Mouse (Mus musculus) neural tube, embryonic 11.5 days (tissue): ENCODE results near the gene Rnf183. TPM values are rescaled to one million over a fixed set of nuclear protein-coding genes. Genes with fewer than 3 reads are reported as not detected.
A peak's percentile ranks its signal among the peaks of the same experiment; 100 is the strongest.
"Not testable (repeated sequence)": the region's sequence is repeated elsewhere in the genome, so short reads cannot be mapped to it uniquely, and the experiment has no call there.

Experiments
- ATAC-seq: fragments of 200-750 bp; cut with Nextera tagmentation; 2 replicates; pipeline ENCODE4 v1.8.0; 2017; ENCODE audit warnings: moderate number of reproducible peaks, mild to moderate bottlenecking, moderate TSS enrichment, moderate library complexity; ENCODE audit not compliant: insufficient read depth, low FRiP score, low TSS enrichment
- DNase-seq: peaks from one replicate; pipeline ENCODE4 v3.0.0-alpha.2; 2015; ENCODE audit warnings: low spot score
- H3K27ac ChIP-seq: fragments of 300-500 bp; sonication (generic); 2 replicates; pipeline ENCODE4 v1.5.1; 2014; ENCODE audit warnings: low read depth, mild to moderate bottlenecking, low read length
- H3K27me3 ChIP-seq: fragments of 300-500 bp; sonication (generic); 2 replicates; pipeline ENCODE4 v1.6.1; 2014; ENCODE audit warnings: mild to moderate bottlenecking, low read length, mixed read lengths; ENCODE audit not compliant: control insufficient read depth, insufficient read depth
- H3K36me3 ChIP-seq: fragments of 300-500 bp; sonication (generic); 2 replicates; pipeline ENCODE4 v1.6.1; 2014; ENCODE audit warnings: mild to moderate bottlenecking, low read length, moderate library complexity, mixed read lengths; ENCODE audit not compliant: control insufficient read depth, insufficient read depth
- H3K4me1 ChIP-seq: fragments of 300-500 bp; sonication (generic); 2 replicates; pipeline ENCODE4 v1.6.1; 2014; ENCODE audit warnings: low read length, mixed read lengths; ENCODE audit not compliant: control insufficient read depth, insufficient read depth
- H3K4me2 ChIP-seq: fragments of 300-500 bp; sonication (generic); 2 replicates; pipeline ENCODE4 v1.6.1; 2014; ENCODE audit warnings: low read depth, mild to moderate bottlenecking, moderate library complexity
- H3K4me3 ChIP-seq: fragments of 300-500 bp; sonication (generic); 2 replicates; pipeline ENCODE4 v1.5.1; 2014; ENCODE audit warnings: low read depth, low read length
- H3K9ac ChIP-seq: fragments of 300-500 bp; sonication (generic); 2 replicates; pipeline ENCODE4 v1.6.1; 2014; ENCODE audit warnings: mild to moderate bottlenecking, low read length
- H3K9me3 ChIP-seq: fragments of 300-500 bp; sonication (generic); 2 replicates; pipeline ENCODE4 v1.6.1; 2016; ENCODE audit warnings: low read length; ENCODE audit not compliant: control insufficient read depth
- WGBS: fragments of 180-500 bp; shearing (Covaris S2); extraction: QIAGEN DNeasy Blood & Tissue Kit; methylation state at CpG from one replicate; pipeline ENCODE4 v1.1.7; 2014; 5-methylcytosine and 5-hydroxymethylcytosine counted together
- polyA plus RNA-seq: library from polyadenylated mRNA; unstranded; fragments of >200 nt; fragmentation: Nextera tagmentation; extraction: Ambion mirVana; gene quantifications from 2 replicates; pipeline ENCODE4 v1.2.1, GENCODE M21; 2014

Rnf183 gene
- not detected in 2 replicates for polyA plus RNA-seq

- no peak within 1 kb of the TSS for H3K4me3 ChIP-seq
- H3K9ac ChIP-seq, result no peak within 1 kb of the TSS
- ATAC-seq, result no peak
- H3K27me3 ChIP-seq, result no peaks in the 10 kb centered on the region
- no peak within 1 kb of the TSS for H3K27ac ChIP-seq
- H3K4me2 ChIP-seq, result no peak within 1 kb of the TSS
- WGBS, result 85% methylated on average over 6 of the region's 6 CpGs
- DNase-seq, result no peak
- H3K9me3 ChIP-seq, result no peaks in the 10 kb centered on the region
- H3K36me3 ChIP-seq, result no peaks in the 10 kb centered on the region
- H3K4me1 ChIP-seq, result no peaks in the 10 kb centered on the region
These were observed at the start of gene Rnf183 for GRCm38 (mm10) chr4:62435081-62435480. Gene Rnf183 (minus strand): TSS chr4:62435252.

GRCm38 (mm10) chr4:62480709-62481605 lies 45.9 kb upstream of the Rnf183 start:
- peaks cover 4% of the 10 kb centered on the region; the same call in 1 of the 2 replicates for H3K4me1 ChIP-seq
- no peak overlapping the region for H3K9ac ChIP-seq
- no peak for DNase-seq
- H3K4me3 ChIP-seq, result no peak overlapping the region
- no peaks in the 10 kb centered on the region for H3K36me3 ChIP-seq
- no peak for ATAC-seq
- peaks cover 15% of the 10 kb centered on the region for H3K27me3 ChIP-seq
- H3K4me2 ChIP-seq, result no peak overlapping the region
- no peaks in the 10 kb centered on the region for H3K9me3 ChIP-seq
- 55% methylated on average over 10 of the region's 10 CpGs for WGBS
- no peak overlapping the region for H3K27ac ChIP-seq

- no peak within 1 kb of the TSS for H3K9ac ChIP-seq
- WGBS, result 2% methylated on average over 47 of the region's 71 CpGs
- peaks cover 4% of the 10 kb centered on the region; the same call in 1 of the 2 replicates for H3K4me1 ChIP-seq
- H3K27me3 ChIP-seq, result peaks cover 15% of the 10 kb centered on the region
- no peaks in the 10 kb centered on the region for H3K9me3 ChIP-seq
- peak; percentile 38; the same call in 1 of the 2 replicates for ATAC-seq
- peak within 1 kb of the TSS; percentile 42 for H3K4me3 ChIP-seq
- no peak within 1 kb of the TSS for H3K27ac ChIP-seq
- H3K36me3 ChIP-seq, result no peaks in the 10 kb centered on the region
- DNase-seq, result peak; percentile 22
- H3K4me2 ChIP-seq, result peak within 1 kb of the TSS; percentile 69
These were observed 45.1 kb upstream of the Rnf183 start, which contains the start of gene Bspry for GRCm38 (mm10) chr4:62479937-62480708. Gene Bspry (plus strand): TSS chr4:62480053.

- H3K9me3 ChIP-seq, DNase-seq, ATAC-seq, H3K9ac ChIP-seq, H3K36me3 ChIP-seq, H3K27ac ChIP-seq, H3K4me1 ChIP-seq: not testable (repeated sequence)
- H3K4me2 ChIP-seq, result peak overlapping the region; percentile 69
- WGBS, result 14% methylated on average over 11 of the region's 11 CpGs
- peak overlapping the region; percentile 42 for H3K4me3 ChIP-seq
- peaks cover 15% of the 10 kb centered on the region for H3K27me3 ChIP-seq
These were observed 44.5 kb upstream of the Rnf183 start for GRCm38 (mm10) chr4:62479593-62479936.

GRCm38 (mm10) chr4:62477542-62478244 lies 42.6 kb upstream of the Rnf183 start:
- DNase-seq (no peak), ATAC-seq (no peak)
- H3K9ac ChIP-seq, result no peak overlapping the region
- no peak overlapping the region for H3K27ac ChIP-seq
- H3K4me3 ChIP-seq, result no peak overlapping the region
- H3K27me3 ChIP-seq, result peaks cover 15% of the 10 kb centered on the region
- no peak overlapping the region for H3K4me2 ChIP-seq
- H3K36me3 ChIP-seq, result no peaks in the 10 kb centered on the region
- no peaks in the 10 kb centered on the region for H3K9me3 ChIP-seq
- 87% methylated on average over 6 of the region's 6 CpGs for WGBS
- peaks cover 4% of the 10 kb centered on the region; the same call in 1 of the 2 replicates for H3K4me1 ChIP-seq

- Histone ChIP-seq H3K36me3 (no peaks in the 10 kb centered on the region), H3K27me3 (peaks cover 15% of the 10 kb centered on the region), H3K4me2 (no peak overlapping the region), H3K27ac (no peak overlapping the region), H3K9ac (no peak overlapping the region), H3K9me3 (no peaks in the 10 kb centered on the region), H3K4me1 (peaks cover 4% of the 10 kb centered on the region; the same call in 1 of the 2 replicates), H3K4me3 (no peak overlapping the region)
- no peak for DNase-seq
- 87% methylated on average over 6 of the region's 6 CpGs for WGBS
- no peak for ATAC-seq
These were observed 40.7 kb upstream of the Rnf183 start for GRCm38 (mm10) chr4:62475793-62476192.

- no peak for ATAC-seq
These were observed 40.1 kb upstream of the Rnf183 start for GRCm38 (mm10) chr4:62475131-62475530.

GRCm38 (mm10) chr4:62472071-62472470 lies 37.0 kb upstream of the Rnf183 start:
- Histone ChIP-seq H3K36me3 (no peaks in the 10 kb centered on the region), H3K4me2 (no peak overlapping the region), H3K27ac (no peak overlapping the region), H3K4me3 (no peak overlapping the region), H3K9me3 (no peaks in the 10 kb centered on the region), H3K27me3 (no peaks in the 10 kb centered on the region), H3K4me1 (no peaks in the 10 kb centered on the region), H3K9ac (no peak overlapping the region)
- ATAC-seq (no peak), DNase-seq (no peak)
- WGBS, result 95% methylated on average over 2 of the region's 2 CpGs

More at GRCm38 (mm10) chr4:62475131-62475530, 40.1 kb upstream of the Rnf183 start:
- Histone ChIP-seq H3K27me3 (peaks cover 8% of the 10 kb centered on the region), H3K36me3 (no peaks in the 10 kb centered on the region), H3K4me1 (peaks cover 4% of the 10 kb centered on the region; the same call in 1 of the 2 replicates), H3K4me3 (no peak overlapping the region), H3K4me2 (no peak overlapping the region), H3K27ac (no peak overlapping the region), H3K9me3 (no peaks in the 10 kb centered on the region), H3K9ac (no peak overlapping the region)
- DNase-seq, result no peak
- WGBS, result 93% methylated on average over 2 of the region's 2 CpGs
